Mouse (Mus musculus) hindlimb bud, embryonic 11.5 days (tissue): Measurements from ENCODE around the gene Tanc1.
A peak's percentile ranks its signal among the peaks of the same experiment; 100 is the strongest.

Experiments
- DNase-seq: peaks from one replicate; pipeline ENCODE4 v3.0.0-alpha.2; 2012; ENCODE audit warnings: low read depth, low spot score; ENCODE audit errors: extremely low spot score

Gene Tanc1

DNA sequence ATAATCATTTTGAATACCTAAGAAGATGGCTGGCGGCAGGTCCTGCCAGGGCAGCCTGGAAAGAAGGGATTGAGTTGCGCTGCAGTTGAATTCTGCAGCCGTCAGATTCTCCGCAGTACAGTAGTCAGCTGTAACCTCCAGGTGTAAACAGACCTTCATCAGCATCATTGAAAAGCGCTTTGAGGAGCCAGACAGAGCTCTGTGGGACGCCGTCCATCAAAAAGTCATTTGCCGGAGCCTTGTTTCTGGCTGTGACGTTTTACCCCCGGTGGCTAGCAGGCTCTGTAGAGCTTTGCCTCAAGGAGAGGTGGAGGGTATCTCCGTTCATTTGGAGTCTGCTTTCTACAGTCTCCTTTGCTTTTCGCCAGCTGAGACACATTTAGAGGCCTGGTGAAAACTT lies 36.6 kb downstream of the Tanc1 start:
- no peak for DNase-seq

DNA sequence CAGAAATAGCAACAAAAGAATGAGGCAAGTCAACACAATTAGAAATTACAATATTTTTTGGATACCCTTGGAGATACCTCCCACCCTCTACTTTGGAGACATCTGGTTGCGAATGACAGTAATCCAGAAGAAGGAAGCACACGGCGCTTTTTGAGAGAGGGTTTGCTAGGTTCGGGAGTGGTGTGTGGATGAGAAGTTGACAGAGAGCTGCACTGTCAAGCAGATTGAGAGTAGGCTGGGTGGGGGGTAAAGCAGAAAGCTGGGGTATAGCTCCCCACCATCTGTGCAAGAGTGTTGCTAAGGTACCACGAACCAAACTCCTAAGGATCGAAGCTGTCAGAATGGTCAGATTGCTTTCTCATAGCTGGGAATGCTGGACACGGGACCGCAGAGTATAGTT lies 40.0 kb downstream of the Tanc1 start:
- DNase-seq: no peak

DNA sequence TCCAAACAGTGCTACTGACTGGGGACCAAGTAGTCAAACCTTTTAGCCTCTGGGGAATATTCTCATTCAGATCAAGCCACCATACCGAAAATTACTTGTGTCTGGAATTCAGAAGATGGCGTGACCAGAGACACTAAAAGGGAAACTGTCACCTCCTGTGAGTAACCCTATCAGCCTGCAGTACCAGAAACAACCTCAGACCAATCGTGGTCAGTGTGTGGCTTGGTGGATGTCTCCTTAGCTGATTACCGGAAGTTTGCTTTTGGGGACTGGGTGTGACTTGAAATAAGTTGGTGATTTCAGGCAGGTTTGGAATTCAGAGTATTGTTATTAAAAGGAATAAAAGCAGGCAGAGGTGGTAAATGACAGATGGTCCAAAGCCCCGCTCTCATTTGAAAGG lies 40.9 kb downstream of the Tanc1 start:
- DNase-seq: no peak

DNA sequence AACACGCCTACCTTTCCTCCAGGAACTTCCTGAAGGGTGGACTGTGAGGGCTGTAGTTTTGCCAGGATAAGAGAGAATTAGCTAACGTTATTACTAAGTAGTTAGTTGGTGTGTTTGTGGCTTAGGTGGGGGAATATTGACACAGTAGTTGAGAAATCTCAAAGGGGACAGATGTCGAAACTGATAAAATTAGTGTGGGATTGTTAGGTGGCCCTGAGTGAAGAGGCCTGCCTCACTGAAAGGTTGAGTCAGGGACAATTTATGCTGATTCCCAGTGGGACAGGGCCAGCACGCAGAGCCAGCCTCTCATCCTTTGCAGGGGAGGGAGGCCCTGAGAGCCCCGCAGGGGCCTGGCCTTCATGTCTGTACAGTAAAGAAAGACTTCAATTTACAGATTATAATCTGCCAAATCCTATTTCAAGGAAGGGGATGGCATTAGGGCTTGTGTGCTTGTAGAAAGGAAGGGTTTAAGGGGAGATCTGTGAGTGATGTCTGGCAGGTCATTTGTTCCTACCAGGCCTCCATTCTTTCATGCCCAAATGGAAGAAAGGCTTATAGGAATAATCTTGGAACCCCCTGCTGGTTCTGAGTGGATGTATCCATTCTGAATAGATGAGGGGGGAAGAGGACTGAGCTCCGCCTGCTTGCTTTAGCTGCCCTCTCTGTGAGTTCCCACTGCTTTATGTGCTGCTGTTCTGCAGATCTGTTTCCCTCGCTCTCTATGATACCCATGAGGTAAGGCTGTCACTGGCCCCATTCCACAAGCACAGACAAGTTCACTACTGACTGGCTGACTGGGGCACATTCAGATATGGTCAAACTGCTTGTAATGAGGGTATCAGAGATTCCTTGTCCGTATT lies 41.7 kb downstream of the Tanc1 start:
- DNase-seq: no peak

DNA sequence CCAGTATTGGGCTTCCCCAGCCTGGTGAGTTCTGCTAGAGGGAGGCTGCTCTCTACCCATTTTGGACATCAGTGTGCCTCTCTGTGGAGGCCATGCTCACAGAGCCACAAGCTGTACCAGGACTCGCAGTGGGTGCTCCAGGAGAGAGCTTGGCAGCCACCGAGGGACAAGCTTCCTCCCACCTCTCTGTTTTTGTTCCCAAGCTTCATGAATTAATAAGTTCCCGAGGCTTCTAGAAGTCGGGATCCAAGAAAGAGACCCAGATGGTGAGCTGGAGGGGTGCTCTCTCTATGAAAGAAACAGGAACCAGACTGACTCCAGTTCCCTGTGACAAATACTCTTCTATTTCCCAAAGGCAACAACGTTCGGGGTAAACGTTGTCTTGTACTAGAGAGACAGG lies 43.6 kb downstream of the Tanc1 start:
- no peak for DNase-seq

DNA sequence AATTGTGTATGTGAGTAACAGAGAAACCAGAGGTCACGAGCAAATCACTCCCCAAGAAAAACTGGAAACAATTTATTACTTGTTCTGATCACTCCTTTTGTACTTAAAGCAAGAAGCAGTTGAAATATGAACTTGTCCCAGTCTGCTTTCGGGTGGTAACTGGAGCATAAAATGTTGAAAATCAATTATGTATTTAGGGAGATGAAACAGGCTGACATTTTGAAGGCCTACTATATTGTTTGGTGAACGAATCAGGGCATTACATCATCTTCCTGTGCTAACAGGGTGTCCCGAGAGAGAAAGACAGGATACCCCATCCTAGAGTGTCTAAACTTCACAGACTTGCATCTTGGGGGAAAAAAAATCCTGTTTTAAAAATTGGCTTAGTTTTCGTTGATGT lies 44.8 kb downstream of the Tanc1 start:
- DNase-seq: no peak

DNA sequence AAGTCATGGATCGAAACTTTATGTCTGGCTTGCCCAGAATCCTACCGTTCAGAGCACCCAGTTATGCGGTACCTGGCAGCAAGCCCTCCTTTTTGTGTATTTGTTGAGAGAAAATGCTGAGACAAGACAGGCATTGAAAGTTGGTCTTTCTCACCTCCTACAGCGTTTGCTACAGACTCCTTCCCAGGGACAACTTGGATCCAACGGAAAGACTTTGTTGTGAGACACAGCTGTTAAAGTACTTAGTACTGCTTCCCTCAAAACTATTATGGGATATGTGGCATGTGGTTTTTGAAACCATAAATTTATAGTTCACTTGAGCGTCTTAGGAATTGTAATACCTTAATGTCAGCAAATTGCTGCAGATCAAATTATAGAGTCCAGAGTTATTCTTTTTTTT lies 47.8 kb downstream of the Tanc1 start:
- no peak for DNase-seq

DNA sequence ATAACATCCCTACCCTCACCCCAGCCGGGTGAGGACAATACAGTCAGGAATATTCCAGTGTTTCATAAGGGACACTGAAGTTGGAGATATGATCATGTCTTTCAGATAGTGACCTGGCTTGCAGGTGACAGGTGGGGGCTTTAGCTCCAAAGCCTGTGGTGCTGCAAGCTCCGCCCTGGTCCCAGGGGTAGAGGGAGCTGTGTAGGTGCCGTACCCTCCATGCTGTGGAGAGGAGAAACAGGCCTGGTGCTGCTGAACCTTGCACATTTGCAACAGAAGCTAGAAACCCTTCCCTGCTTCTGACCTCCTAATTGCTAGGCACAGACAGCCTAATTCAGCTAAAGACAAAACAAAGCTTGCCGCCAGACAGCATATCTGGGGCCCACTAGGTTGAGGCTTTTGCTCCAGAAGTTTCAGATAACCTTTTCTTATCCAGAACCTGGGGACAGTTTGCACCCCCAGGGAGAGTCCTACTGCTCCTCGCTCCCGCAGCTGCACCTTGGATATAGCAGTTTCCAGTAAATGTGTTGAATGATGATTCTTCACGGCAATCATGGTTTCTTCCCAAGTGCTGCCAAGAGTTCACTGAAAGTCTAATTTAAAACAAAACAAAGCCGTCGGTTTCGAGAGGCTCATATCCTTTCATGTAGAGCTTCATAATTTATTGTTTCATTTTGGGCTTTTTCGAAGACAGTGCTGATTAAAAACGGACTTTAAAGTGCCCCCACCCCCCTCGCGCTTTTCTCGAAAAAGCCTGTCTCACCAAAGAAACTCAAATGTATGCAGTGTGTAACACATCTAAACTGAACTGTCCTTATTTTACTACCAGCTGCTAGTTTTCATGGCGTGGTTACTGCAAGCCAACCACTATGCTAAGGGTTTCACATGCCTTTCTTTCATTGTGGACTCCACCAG lies 49.3 kb downstream of the Tanc1 start:
- DNase-seq: no peak

DNA sequence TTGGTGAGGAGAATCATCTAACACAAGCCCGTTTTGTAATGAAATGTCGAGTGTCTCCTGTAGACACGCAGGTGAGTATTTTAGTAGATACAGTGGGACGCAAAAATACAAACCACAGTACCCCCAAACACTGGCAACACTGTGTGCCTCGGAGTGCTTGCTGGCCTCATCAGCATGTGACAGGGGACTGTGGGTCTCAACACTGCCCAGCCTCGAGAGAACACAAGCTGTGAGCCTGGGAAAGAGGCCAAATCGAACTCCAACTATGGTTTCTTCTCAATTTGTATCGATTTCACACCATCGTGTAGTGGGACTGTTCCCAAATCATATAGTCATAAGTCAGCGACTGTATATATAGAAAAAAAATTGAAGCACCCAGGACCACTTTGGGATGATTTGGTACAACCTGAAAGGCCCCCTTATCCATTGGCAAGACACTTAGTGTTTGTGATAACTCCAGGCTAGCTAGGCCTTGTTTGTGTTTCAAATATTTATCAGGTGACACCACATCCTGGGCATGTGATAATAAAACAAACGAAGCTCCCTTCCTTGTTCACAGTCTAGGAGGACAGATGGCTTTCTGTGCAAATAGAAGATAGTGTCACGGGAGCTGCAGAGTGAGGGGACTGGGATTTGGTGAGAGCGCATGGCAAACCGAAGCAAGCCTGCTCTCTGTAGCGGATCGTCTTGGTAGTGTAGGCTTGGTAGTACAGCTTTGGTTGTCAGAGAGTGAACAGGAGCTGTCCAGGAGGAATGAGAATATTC lies 53.1 kb downstream of the Tanc1 start:
- DNase-seq: no peak

DNA sequence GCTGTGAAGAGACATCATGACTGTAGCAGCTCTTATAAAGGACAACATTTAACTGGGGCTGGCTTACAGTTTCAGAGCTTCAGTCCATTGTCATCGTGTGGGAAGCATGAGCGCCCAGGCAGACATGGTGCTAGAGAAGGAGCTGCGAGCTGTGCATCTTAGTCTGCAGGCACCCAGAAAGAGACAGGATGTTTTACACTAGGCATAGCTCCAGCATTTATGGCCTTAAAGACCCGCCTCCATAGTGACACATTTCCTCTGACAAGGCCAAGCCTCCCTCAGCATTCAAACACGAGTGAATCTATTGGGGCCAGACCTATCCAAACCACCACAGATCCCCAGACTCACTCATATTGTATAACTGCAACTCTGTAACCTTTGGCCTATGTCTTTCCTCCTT lies 54.7 kb downstream of the Tanc1 start:
- DNase-seq: no peak

DNA sequence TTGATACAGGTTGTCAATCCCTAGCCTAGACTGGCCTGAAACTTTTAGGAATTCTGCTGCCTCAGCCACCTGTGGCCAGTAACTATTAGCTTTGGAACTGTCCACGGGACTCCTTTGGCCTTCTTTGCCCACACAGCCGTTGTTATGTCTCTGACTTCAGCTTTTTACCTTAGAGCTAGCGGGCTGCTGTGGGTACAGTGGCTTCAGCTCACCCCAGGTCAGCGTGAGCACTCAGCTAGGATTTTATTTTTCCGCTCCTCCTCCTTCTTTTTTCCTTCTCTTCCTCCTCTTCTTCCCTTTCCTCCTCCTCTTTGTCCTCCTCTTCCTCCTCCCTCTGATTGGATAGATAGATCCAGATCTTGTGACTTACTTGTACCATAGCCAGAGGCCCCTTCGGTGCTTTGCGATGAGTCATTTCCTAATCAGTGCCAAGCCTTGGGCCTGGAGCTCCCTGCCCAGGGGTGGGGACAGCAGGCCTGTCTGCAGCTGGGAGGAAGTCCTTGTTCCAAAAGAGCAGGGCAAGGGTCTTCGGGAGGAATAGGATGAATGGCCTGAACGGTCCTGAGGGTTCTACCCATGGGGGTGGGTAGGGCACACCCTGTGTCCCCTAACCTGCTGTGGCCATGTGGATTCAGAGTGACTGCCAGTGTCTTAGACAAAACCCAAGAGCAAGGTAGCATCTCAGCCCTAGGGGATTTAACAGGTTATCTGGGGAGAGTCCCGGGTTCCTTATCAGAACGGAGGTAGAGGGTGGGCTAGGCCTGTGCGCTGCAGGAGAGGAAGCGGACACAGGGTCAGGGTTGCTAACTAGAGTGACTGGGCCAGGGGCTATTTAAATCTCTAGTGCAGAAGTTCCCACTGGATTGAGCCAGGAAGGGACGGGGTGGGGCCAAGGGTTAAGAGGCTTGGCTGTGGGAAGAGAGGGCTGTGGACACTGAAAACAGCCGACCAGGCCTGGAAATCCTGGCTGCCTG lies 58.5 kb downstream of the Tanc1 start:
- DNase-seq: no peak

DNA sequence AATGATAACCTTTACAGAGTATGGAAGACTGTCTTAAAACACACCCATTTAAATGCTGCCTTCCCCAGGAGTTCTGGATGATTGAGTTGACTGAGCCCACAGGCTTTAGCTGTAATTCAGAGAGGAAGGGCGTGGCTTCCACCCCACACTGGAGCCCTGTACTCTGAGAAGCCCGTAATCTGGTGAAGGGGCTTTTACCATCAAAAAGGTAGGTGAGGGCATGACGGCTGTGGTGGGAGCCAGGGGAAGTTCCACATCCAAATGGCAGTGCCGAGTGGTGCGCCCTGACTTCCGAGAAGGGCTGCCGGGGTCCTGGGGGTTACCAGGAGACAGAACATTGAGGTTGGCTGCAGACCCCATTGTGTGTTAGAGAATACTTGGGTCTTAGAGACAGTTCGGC lies 59.8 kb downstream of the Tanc1 start:
- no peak for DNase-seq

DNA sequence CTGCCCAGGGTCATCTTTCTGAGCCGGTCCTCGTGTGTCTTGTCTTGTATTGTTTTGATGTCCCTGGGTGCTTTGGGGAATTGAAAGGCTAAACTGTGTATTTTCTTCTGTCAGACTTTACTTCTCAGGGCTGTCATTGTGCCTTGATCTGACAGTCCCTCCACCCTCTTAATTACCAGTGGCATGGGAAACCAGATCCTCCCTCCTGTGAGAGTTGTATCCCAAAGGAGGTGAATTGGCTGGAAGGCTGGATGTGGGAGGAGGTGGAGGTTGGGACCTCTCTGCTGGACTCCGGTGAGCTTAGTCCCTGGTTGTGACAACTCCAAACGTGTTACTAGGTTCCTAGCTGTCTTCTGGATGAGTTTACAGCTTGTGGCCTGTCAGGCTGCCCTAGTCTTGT lies 60.2 kb downstream of the Tanc1 start:
- DNase-seq: no peak

DNA sequence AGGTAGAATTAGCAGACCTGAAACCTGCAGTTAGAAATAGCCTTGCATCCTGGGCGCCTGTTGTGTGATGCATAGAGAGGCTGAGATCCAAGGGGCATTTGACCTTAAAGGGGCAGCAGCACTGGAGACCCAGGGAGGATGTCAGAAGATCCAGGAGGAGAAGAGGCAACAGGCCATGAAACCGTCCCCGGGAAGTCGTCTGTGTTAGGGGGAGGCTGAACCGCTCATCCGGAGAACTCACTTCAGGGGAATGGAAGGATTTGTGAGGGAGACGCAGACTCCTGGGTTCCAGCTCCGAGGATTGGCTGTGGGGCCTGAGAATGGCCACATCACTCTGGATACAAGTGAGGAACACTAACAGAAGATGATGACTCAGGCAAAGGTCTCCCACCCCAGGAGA lies 60.8 kb downstream of the Tanc1 start:
- DNase-seq: no peak

DNA sequence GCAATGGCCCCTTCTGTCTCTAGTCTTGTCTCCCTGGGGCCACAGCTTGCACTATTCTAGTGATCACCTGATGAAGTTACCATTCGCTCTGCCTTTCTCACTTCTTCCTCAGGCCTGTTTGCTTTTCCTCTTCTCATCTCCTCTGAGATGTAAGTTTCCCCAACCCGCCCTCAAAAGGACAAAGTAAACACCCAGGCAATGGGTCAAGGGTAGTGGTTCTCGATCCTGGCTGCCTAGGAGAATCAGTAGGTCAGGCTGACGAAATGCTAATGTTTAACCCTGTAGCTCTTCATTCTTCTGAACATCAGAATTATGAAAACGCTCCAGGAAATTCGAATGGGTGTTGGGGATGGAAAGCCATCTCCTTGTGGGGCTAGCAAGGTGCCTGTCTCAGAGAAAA lies 61.5 kb downstream of the Tanc1 start:
- no peak for DNase-seq

DNA sequence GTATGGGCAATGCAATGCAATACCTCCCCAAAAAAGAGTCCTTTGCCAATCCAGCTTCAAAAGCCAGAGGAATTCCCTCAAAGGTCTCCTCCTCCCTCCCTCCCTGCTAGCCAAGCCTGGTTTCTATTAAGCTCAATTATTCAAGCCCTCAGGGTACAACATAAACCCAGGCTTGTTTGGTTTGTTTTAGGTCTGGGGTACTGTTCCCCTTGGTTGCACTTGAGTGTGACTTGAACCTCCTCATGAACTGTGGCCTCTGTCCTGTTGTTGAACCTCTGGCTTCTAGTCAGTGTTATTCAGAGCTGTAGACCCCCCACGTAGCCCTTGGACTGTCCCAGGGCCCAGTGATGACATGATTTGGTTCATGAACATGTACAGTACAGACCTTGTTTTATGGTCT lies 62.0 kb downstream of the Tanc1 start:
- peak; percentile 85 for DNase-seq

DNA sequence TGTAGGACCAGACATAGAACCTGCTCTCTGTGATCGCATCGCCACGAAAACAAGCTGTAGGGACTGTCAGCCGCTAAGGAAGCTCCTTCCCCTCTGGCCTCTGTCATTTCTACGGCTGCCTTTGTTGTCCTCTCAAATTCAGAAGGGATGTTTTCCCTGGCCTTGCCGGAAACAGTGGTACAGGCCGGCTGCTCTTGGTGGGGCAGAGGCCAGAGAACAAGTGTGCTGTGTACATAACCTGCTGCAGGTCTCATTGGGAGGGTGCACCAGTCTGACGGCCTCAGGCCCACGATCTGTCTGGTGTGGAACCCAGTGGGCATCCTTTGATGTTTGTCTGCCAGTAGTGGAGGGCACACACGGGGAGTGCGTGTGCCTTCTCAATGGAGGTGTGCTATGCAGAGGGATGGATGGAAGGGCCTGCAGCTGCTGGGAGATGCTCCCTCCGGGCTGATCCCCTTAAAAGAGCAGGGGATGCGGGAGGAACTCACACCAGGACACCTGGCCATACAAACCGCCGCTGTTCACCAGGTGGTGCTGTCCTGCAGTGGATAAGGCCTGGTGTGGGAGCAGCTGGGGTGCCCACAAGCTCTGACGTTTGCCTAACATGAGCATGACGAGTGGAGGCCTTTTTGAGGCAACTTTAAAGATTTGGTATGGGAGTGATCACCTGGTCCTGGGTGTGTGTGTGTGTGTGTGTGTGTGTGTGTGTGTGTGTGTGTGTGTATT lies 63.6 kb downstream of the Tanc1 start:
- DNase-seq: no peak

DNA sequence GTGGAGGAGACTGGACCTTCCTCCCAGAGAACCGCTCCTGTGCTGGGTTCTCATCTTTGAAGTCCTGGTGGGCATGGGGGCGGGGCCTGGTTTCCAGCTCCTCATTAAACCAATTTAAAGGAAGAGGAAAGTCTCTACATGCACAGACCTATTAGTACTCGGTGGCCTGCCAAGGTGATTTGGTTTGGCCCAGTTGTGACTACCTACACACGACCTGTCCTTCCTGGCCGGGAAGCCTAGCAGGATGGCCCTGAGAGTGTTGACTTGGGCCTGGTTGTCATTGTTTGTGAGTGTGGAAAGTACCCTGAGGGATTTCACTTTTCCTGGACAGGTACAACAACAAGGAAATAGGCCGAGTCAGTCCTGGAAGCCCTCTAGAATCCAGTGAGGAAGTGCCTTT lies 64.2 kb downstream of the Tanc1 start:
- no peak for DNase-seq

DNA sequence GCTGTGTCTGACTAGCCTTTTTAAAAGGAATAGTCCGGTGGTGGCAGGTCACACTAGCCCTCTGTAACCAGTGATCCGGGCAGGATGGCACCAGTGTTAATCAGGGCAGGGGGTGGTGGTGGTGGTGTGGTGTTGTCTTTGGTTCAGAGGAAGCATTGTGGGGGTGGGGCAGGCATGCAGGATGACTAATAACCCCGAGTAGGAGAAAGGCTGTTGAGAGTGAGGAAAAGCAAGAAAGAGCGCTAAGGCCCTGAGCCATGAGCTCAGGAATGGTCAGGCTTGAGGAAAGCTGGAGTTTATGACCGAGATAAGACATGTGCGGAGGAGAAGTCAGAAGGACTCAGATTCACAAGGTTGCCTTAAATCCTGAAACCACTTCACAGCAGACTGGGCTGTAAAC lies 64.6 kb downstream of the Tanc1 start:
- DNase-seq: no peak
